Mouse (Mus musculus) liver, embryonic 15.5 days (tissue): ENCODE data around the gene Ltk. TPM values are rescaled to one million over a fixed set of nuclear protein-coding genes. Genes with fewer than 3 reads are reported as not detected.
"Not testable (repeated sequence)": the region's sequence is repeated elsewhere in the genome, so short reads cannot be mapped to it uniquely, and the experiment has no call there.

Source experiments
- ATAC-seq: fragments of 200-750 bp; cut with Nextera tagmentation; 2 replicates; pipeline ENCODE4 v1.8.0; 2017; ENCODE audit warnings: moderate number of reproducible peaks, mild to moderate bottlenecking, moderate library complexity; ENCODE audit not compliant: insufficient read depth
- H3K27ac ChIP-seq: fragments of 300-500 bp; sonication (generic); replicated peaks from 2 replicates; pipeline ENCODE4 v1.5.1; 2015; ENCODE audit warnings: mild to moderate bottlenecking, inconsistent platforms
- H3K27me3 ChIP-seq: fragments of 300-500 bp; sonication (generic); 2 replicates; pipeline ENCODE4 v1.6.1; 2015; ENCODE audit warnings: mild to moderate bottlenecking, inconsistent platforms
- H3K36me3 ChIP-seq: fragments of 300-500 bp; sonication (generic); replicated peaks from 2 replicates; pipeline ENCODE4 v1.6.1; 2015; ENCODE audit warnings: moderate library complexity, mild to moderate bottlenecking, inconsistent platforms
- H3K4me1 ChIP-seq: fragments of 300-500 bp; sonication (generic); replicated peaks from 2 replicates; pipeline ENCODE4 v1.6.1; 2015; ENCODE audit warnings: inconsistent platforms
- H3K4me2 ChIP-seq: fragments of 300-500 bp; sonication (generic); 2 replicates; pipeline ENCODE4 v1.6.1; 2015; ENCODE audit warnings: moderate library complexity, mild to moderate bottlenecking, inconsistent platforms
- H3K4me3 ChIP-seq: fragments of 300-500 bp; sonication (generic); replicated peaks from 2 replicates; pipeline ENCODE4 v1.5.1; 2015; ENCODE audit warnings: mild to moderate bottlenecking, inconsistent platforms
- H3K9ac ChIP-seq: fragments of 300-500 bp; sonication (generic); 2 replicates; pipeline ENCODE4 v1.6.1; 2015; ENCODE audit warnings: moderate library complexity, mild to moderate bottlenecking, inconsistent platforms
- H3K9me3 ChIP-seq: fragments of 300-500 bp; sonication (generic); replicated peaks from 2 replicates; pipeline ENCODE4 v1.6.1; 2016; ENCODE audit warnings: inconsistent platforms
- WGBS: fragments of 180-500 bp; shearing (Covaris S2); methylation state at CpG from one replicate; pipeline ENCODE4 v1.1.7; 2015; ENCODE audit warnings: mixed read lengths; ENCODE audit not compliant: insufficient replicate concordance; 5-methylcytosine and 5-hydroxymethylcytosine counted together
- polyA plus RNA-seq: library from polyadenylated mRNA; unstranded; fragments of >200 nt; fragmentation: Nextera tagmentation; extraction: Ambion mirVana; gene quantifications from 2 replicates; pipeline ENCODE4 v1.2.1, GENCODE M21; 2015

Ltk gene
- polyA plus RNA-seq, 1 experiment from 2014 or later, result 0.07 TPM

DNA sequence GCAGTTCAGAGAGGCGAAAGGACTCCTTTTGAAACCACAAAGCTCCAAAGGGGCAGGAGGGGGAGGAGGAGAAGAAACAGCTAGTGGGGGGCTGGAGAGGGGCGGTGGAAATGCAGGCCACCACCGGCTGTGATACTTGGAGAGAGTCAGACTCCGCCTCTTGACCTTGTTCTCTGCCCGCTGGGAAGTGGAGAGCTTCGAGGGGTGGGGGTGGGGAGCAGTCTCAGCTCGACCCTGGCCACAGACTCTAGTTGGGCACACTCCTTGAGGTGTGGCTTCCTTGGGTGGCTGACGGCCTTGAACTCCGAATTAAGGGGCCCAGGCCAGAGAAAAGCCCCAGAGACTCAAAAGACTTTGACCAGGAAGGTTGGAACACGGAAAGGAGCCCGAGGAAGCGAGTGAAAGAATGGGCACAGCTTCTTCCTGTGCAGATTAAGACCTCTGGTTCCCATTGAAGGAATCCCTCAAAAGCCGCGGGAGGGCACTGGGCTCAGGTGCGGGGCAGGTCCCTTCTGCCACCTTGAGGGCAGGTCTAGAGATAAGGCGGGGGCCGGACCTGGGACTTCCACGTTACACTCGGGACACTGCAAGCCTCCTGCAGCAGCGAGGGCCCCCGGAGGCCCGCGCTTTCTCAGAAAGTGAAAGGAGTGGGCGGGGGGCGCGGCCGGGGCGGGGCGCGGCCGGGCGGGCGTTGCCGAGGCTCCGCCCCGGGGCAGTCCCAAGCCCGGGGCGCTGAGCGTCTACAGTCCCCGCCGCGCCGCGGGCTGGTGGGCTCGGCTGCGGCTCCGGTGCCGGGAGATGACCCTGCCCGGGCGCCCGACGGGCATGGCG lies 18.4 kb downstream of the Ltk start, which contains the start of gene Itpka:
Gene Itpka (plus strand): TSS at position 757 of the 831 bp plus-strand sequence.
- H3K9me3 ChIP-seq, result no peaks in the 10 kb centered on the region
- peaks cover 60% of the 10 kb centered on the region for H3K4me1 ChIP-seq
- WGBS, result under 1% methylated on average over 50 of the region's 53 CpGs
- peaks cover 88% of the 10 kb centered on the region for H3K27me3 ChIP-seq
- H3K36me3 ChIP-seq, result no peaks in the 10 kb centered on the region
- peak within 1 kb of the TSS; percentile 72 for H3K4me3 ChIP-seq
- H3K27ac ChIP-seq, result peak within 1 kb of the TSS; percentile 74
- H3K9ac ChIP-seq, result peak within 1 kb of the TSS; percentile 62
- peak; percentile 66 for ATAC-seq
- H3K4me2 ChIP-seq, result peak within 1 kb of the TSS; percentile 100

DNA sequence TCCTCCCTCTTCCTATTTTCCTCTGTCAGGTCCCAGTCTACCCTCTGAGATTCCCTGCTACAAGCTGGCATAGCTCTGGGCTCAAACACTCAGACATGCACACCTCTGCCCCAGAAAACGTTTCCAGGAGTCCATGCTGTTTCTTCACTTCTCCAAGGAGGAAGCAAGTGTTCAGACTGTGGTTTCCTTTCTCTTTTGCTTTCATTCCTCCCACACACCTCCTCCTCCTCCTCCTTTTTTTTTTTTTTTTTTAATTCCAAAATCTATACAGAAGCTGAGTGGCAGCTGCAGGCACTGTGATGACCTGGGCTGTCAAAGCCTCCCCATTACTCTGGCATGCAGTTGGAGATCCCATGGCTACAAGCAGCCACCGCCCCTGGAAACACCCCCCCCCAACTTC lies 19.7 kb downstream of the Ltk start:
- peaks cover 59% of the 10 kb centered on the region for H3K4me1 ChIP-seq
- no peaks in the 10 kb centered on the region for H3K9me3 ChIP-seq
- H3K36me3 ChIP-seq, result no peaks in the 10 kb centered on the region
- no peak overlapping the region for H3K27ac ChIP-seq
- ATAC-seq, result no peak
- 7% methylated on average over 2 of the region's 2 CpGs for WGBS
- peaks cover 76% of the 10 kb centered on the region for H3K27me3 ChIP-seq
- H3K4me3 ChIP-seq, result no peak overlapping the region
- H3K4me2 ChIP-seq, result peak overlapping the region; percentile 100; the same call in 1 of the 2 replicates
- H3K9ac ChIP-seq, result no peak overlapping the region

DNA sequence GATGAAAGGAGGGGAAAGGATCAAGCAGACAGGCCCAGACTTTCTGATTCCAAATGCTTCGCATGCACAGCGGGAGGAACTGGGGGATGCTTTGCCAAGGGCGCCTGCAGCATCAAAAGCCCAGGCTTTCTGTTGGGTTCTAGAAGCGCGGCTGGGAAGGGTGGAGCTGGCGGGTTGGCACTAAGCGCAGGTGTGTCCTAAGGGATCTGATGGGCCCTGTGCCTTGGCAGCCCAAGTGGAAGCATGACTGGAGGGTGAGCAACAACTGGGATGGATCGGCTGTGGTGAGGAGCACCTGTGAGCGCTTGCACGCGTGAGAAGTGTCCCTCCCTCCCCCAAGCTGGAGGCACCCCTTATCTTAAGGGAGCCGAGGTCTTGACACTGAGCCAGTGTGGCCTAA lies 23.1 kb downstream of the Ltk start:
- Histone ChIP-seq H3K4me2 (no peak overlapping the region), H3K4me1 (peaks cover 26% of the 10 kb centered on the region), H3K27me3 (peaks cover 42% of the 10 kb centered on the region), H3K36me3 (peaks cover 19% of the 10 kb centered on the region), H3K4me3 (no peak overlapping the region), H3K9me3 (no peaks in the 10 kb centered on the region), H3K27ac (no peak overlapping the region), H3K9ac (no peak overlapping the region)
- no peak for ATAC-seq
- WGBS, result 32% methylated on average over 12 of the region's 12 CpGs

DNA sequence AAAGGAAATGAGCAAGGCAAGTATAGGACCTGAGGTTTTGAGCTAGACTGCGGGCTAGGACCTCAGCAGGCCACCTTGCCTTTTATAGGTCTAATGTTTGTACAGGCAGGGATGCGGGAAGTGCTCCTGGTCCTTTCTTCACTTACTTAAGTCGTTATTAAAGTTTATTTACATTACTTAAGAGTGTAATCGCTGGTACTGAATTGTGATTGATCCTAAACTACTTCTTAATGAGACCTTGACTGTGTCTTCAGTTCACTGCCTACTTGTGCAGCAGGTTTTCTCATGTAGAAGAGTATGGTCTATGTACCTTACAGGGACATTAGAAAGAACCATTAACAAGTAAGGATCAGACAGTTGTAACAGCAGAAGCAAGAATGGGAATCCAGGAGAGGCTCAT lies 29.5 kb downstream of the Ltk start:
- WGBS, result 78% methylated on average over 4 of the region's 4 CpGs
- Histone ChIP-seq H3K4me3 (no peak overlapping the region), H3K36me3 (peaks cover 80% of the 10 kb centered on the region), H3K4me1 (peaks cover 18% of the 10 kb centered on the region), H3K4me2 (no peak overlapping the region), H3K27me3 (no peaks in the 10 kb centered on the region), H3K9ac (no peak overlapping the region), H3K27ac (no peak overlapping the region), H3K9me3 (no peaks in the 10 kb centered on the region)
- no peak for ATAC-seq

DNA sequence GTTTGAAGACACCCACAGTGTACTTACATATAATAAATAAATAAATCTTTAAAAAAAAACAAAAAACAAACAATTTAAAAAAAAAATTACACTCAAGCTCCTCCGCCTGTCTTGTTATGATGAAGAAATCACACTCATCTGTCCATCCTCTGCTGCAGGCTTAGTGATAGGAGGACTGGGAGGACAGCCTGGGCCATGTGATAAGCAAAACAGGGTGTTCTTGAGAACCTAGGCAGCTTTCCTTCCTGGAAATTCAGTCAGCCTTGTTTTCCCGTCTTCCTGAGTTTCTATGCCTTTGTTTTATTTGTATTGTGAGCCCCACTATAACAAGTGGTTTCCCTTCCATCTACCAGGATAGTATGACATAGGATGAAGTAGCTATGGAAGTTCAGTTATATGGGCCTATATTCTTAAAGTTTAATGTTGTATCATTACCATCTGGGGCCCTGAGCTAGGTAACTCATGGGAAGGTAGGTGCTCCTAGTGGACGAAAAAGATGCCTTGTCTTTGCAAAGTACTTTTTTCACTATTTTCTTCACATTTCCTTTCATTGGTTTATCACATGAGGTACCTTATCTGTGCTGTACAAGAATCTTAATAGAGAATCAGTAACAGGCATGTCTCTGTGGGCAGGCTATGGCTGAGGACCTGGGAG lies 32.3 kb downstream of the Ltk start:
- no peaks in the 10 kb centered on the region for H3K9me3 ChIP-seq
- 37% methylated on average over 3 of the region's 3 CpGs for WGBS
- H3K9ac ChIP-seq, result no peak overlapping the region
- peaks cover 87% of the 10 kb centered on the region for H3K36me3 ChIP-seq
- H3K27me3 ChIP-seq, result no peaks in the 10 kb centered on the region
- no peak overlapping the region for H3K4me3 ChIP-seq
- H3K27ac ChIP-seq, result peak overlapping the region; percentile 53
- peaks cover 23% of the 10 kb centered on the region for H3K4me1 ChIP-seq
- ATAC-seq, result peak; percentile 88
- 0 out of 2 replicates have a peak overlapping the region, but pooled peaks have one; percentile 3 for H3K4me2 ChIP-seq

DNA sequence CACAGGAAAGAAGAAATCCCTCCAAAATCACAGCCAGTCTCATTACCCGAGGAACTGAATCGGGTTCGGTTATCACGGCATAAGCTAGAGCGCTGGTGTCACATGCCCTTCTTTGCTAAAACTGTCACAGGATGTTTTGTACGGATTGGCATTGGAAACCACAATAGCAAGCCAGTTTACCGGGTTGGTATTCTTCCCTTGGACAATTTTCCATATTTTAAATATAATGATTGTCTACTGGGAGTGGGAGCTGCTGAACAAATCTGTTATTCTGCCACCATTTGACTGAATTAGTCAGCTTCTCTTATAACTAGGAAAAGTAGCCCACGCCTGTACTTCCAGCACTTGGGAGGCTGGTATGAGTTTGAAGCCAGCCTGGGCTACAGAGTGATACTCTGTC lies 39.2 kb downstream of the Ltk start:
- H3K4me2 ChIP-seq, result no peak overlapping the region
- H3K36me3 ChIP-seq, result peaks cover 81% of the 10 kb centered on the region
- no peak overlapping the region for H3K9ac ChIP-seq
- ATAC-seq, result no peak
- no peaks in the 10 kb centered on the region for H3K9me3 ChIP-seq
- no peak overlapping the region for H3K27ac ChIP-seq
- no peak overlapping the region for H3K4me3 ChIP-seq
- 0 out of 2 replicates have a peak, but pooled peaks cover 4% of the 10 kb centered on the region for H3K4me1 ChIP-seq
- 85% methylated on average over 8 of the region's 8 CpGs for whole genome bisulfite sequencing
- no peaks in the 10 kb centered on the region for H3K27me3 ChIP-seq

DNA sequence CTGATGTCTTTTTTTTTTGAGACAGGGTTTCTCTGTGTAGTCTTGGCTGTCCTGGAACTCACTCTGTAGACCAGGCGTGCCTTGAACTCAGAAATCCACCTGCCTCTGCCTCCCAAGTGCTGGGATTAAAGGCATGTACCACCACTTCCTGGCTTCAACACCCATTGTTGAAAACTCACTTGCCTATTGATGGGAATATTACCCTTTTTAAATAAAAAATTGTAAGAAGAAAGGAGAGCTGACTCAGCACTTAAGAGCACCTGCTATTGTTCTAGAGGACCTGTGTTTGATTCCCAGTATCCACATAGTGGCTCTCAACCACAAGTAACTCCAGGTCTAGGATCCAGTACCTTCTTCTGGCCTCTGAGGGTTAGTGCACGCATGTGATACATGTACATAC lies 44.4 kb downstream of the Ltk start:
- not testable (repeated sequence) for H3K27ac ChIP-seq, H3K4me3 ChIP-seq, H3K27me3 ChIP-seq, H3K9me3 ChIP-seq, H3K9ac ChIP-seq, H3K4me1 ChIP-seq, ATAC-seq, H3K4me2 ChIP-seq
- peaks cover 75% of the 10 kb centered on the region for H3K36me3 ChIP-seq
- WGBS, result 76% methylated on average over 2 of the region's 2 CpGs

DNA sequence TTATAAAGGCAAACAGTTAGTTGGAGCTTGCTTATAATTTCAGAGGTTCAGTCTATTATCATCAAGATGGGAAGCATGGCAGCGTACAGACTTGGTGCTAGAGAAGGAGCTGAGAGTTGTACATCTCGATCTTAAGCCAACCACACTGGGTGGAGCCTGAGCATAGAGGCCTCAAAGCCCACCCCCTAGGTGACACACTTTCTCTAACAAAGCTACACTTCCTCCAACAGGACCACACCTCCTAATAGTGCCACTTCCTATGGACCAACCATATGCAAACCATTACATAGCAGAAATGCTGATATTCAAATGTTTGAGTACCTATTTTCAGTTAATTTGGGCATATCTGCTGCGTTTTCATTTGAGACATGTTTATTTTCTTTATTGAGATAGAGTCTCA lies 50.2 kb downstream of the Ltk start:
- H3K27me3 ChIP-seq, result no peaks in the 10 kb centered on the region
- no peak overlapping the region for H3K27ac ChIP-seq
- no peak overlapping the region for H3K4me2 ChIP-seq
- no peak overlapping the region for H3K9ac ChIP-seq
- no peak for ATAC-seq
- WGBS, result 71% methylated on average over 3 of the region's 3 CpGs
- 0 out of 2 replicates have a peak, but pooled peaks cover under 1% of the 10 kb centered on the region for H3K4me1 ChIP-seq
- H3K4me3 ChIP-seq, result no peak overlapping the region
- peaks cover 68% of the 10 kb centered on the region for H3K36me3 ChIP-seq
- no peaks in the 10 kb centered on the region for H3K9me3 ChIP-seq

DNA sequence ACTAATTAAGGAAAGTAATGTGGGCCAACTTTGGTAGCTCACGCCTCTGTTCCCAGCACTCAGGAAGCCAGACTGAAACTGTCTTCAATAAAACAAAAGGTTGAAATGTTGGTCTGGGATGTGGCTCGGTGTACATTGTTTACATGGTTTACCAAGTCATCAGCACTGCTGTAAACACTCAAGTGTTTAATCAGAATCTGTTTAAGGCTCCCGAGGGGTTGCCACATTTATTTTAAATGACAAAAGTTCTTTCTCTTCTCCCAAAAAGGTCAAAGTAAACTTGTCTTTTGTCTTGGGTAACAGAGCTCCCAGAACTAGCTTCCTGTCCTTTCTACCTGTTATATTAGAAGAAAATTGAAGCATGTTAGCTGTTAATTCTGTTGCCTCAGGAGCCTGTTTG lies 52.6 kb downstream of the Ltk start:
- WGBS, result 76% methylated on average over 3 of the region's 3 CpGs
- Histone ChIP-seq H3K27me3 (no peaks in the 10 kb centered on the region), H3K4me2 (no peak overlapping the region), H3K4me3 (no peak overlapping the region), H3K4me1 (no peaks in the 10 kb centered on the region), H3K9me3 (no peaks in the 10 kb centered on the region), H3K27ac (no peak overlapping the region), H3K36me3 (peaks cover 54% of the 10 kb centered on the region), H3K9ac (no peak overlapping the region)
- no peak for ATAC-seq

DNA sequence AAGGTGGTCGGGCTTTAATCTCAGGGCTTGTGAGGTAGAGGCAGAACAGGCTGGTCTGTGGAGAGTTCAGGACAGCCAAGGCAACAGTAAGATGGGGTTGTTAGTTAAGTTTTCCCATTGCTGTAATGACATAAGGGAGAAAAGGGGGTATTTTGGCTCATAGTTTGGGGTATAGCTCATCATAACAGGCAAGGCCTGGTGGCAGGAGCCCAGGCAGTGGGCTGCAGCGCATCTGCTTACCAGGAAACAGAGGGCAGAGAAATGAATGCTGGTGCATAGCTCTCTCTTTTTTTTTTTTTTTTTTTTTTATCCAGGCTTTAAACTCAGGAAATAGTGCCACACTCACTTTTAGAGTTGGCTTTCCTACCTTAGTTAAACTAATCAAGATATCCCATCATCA lies 57.1 kb downstream of the Ltk start:
- peaks cover 32% of the 10 kb centered on the region for H3K36me3 ChIP-seq
- no peak for ATAC-seq
- H3K4me1 ChIP-seq, result peaks cover under 1% of the 10 kb centered on the region; the same call in 1 of the 2 replicates
- WGBS, result 88% methylated on average over 2 of the region's 2 CpGs
- no peak overlapping the region for H3K9ac ChIP-seq
- no peak overlapping the region for H3K27ac ChIP-seq
- H3K4me2 ChIP-seq, result no peak overlapping the region
- H3K27me3 ChIP-seq, result no peaks in the 10 kb centered on the region
- H3K4me3 ChIP-seq, result no peak overlapping the region
- no peaks in the 10 kb centered on the region for H3K9me3 ChIP-seq
